Mouse (Mus musculus): ENCODE measurements around the gene Atp13a5. TPM values are rescaled to one million over a fixed set of nuclear protein-coding genes. Genes with fewer than 3 reads are reported as not detected.

Gene Atp13a5
- polyA plus RNA-seq, 1 experiment from 2014 or later, result not detected

DNA sequence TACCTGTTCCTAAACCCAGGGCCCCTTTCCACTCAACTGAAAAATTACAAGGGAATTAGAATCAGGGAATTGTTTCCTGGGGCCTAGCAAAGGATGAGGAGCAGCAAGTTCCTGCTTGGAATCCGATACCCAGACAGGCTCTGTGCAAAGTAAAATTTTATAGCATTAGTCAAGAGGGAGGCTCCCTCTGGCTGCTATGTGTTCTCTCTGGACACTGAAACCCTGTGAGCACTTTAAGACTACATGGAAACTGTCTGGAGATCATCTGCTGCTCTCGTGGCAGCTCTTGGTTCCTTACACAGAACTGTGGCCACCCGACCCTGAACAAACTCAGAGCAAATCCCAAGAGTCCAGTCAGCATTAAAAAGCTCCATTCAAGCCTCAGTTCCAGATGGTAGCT lies 50.6 kb downstream of the Atp13a5 start:
- Histone ChIP-seq H3K27me3 (ENCODE audit: control insufficient read depth, insufficient read depth, low read length) (no peaks in the 10 kb centered on the region), H3K4me3 (ENCODE audit: low read depth, low read length) (no peak overlapping the region), H3K36me3 (ENCODE audit: control insufficient read depth, insufficient read depth, low read length) (no peaks in the 10 kb centered on the region), H3K9me3 (ENCODE audit: control insufficient read depth, low read depth, low read length) (no peaks in the 10 kb centered on the region), H3K4me1 (ENCODE audit: control insufficient read depth, insufficient read depth, low read length) (no peaks in the 10 kb centered on the region), H3K4me2 (replicated peaks; ENCODE audit: low read depth, low read length) (no peak overlapping the region), H3K27ac (ENCODE audit: low read length) (no peak overlapping the region), H3K9ac (replicated peaks; ENCODE audit: low read depth, low read length) (no peak overlapping the region)
- ATAC-seq (ENCODE audit: insufficient number of reproducible peaks, insufficient read depth, low FRiP score, low read depth), result no peak
- WGBS, result 61% methylated on average over 3 of the region's 3 CpGs

DNA sequence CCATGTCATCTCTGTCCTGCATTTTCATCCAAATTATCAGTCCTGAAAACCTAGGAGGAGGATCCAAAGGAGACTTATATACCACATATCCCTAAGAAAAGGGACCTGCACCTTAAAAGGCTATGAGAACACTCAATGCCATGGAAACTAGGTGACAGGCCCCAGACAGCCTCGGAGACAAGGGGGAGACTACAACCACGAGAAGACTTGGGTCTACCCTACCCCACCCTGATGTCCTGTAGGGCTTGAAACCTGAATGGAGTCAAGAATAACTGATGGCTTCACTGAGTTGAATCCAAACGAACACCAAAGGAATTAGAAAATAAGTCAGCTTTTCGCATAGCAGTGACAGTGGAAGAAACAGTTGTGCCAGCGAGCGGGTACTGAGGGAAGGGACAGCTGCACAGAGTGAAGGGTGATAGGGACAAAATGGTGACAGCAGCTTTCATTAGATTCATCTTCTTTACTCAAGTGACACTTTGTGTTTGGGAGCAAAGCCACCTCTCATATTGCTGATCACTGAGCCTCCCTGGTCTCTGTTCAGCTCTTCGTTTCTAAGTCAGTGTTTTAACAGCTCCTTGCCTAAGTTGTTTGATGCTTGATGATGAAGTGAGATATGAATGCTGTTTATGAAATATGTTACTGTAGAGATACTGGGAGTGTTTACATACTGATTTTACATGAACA lies 53.2 kb downstream of the Atp13a5 start:
- Histone ChIP-seq H3K9me3 (ENCODE audit: control insufficient read depth, low read depth, low read length) (no peaks in the 10 kb centered on the region), H3K9ac (replicated peaks; ENCODE audit: low read depth, low read length) (no peak overlapping the region), H3K27ac (ENCODE audit: low read length) (no peak overlapping the region), H3K4me2 (replicated peaks; ENCODE audit: low read depth, low read length) (no peak overlapping the region), H3K4me1 (ENCODE audit: control insufficient read depth, insufficient read depth, low read length) (no peaks in the 10 kb centered on the region), H3K36me3 (ENCODE audit: control insufficient read depth, insufficient read depth, low read length) (no peaks in the 10 kb centered on the region), H3K4me3 (ENCODE audit: low read depth, low read length) (no peak overlapping the region), H3K27me3 (ENCODE audit: control insufficient read depth, insufficient read depth, low read length) (no peaks in the 10 kb centered on the region)
- no peak for ATAC-seq (ENCODE audit: insufficient number of reproducible peaks, insufficient read depth, low FRiP score, low read depth)
- WGBS, result 81% methylated on average over 7 of the region's 7 CpGs

DNA sequence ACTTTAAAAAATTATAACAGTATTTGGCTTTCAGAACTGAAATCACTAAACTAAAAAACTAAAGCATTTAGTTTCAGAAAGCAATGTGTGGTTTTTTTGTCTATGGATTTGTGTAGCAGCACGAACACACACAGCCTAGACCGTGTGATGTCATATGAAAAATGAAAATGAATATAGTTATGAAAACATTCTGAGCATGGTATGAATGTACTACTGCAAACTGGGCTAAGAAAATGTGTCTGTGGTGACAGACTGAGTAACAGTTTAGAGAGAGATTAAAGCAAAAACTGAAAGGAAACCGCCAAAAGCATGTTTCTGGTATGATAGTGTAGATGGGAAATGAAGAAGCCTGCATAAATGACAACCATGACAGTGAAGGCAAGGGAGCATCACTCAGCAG lies 57.8 kb downstream of the Atp13a5 start:
- no peak overlapping the region for H3K4me2 ChIP-seq (replicated peaks; ENCODE audit: low read depth, low read length)
- ATAC-seq (ENCODE audit: insufficient number of reproducible peaks, insufficient read depth, low FRiP score, low read depth), result no peak
- no peaks in the 10 kb centered on the region for H3K27me3 ChIP-seq (ENCODE audit: control insufficient read depth, insufficient read depth, low read length)
- no peak overlapping the region for H3K4me3 ChIP-seq (ENCODE audit: low read depth, low read length)
- H3K9ac ChIP-seq (replicated peaks; ENCODE audit: low read depth, low read length), result no peak overlapping the region
- no peaks in the 10 kb centered on the region for H3K9me3 ChIP-seq (ENCODE audit: control insufficient read depth, low read depth, low read length)
- no peaks in the 10 kb centered on the region for H3K36me3 ChIP-seq (ENCODE audit: control insufficient read depth, insufficient read depth, low read length)
- WGBS, result 87% methylated on average over 3 of the region's 3 CpGs
- H3K4me1 ChIP-seq (ENCODE audit: control insufficient read depth, insufficient read depth, low read length), result no peaks in the 10 kb centered on the region
- H3K27ac ChIP-seq (ENCODE audit: low read length), result no peak overlapping the region

DNA sequence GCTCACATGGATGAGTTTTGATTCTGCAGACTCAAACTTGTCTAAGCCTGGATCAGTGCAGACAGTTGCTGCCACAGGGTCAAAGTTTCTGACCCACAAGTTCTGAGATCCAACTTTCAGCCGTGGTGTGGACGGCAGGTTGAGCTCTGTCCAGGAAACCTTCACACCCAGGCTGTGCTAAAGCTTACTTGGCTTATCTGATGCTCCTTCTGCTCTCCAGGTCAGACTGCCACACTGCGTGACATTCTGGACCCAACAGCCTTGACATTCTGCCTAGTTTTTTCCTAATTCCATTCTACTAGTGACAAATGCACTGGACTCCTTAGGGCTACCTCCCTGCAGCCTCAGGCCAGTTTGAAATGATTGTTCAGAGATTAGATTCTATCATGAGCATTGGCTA lies 63.1 kb downstream of the Atp13a5 start:
- H3K27ac ChIP-seq (ENCODE audit: low read length), result no peak overlapping the region
- WGBS, result 76% methylated on average over 3 of the region's 3 CpGs

GRCm38 (mm10) chr16:29314991-29315390 lies 63.5 kb downstream of the Atp13a5 start:
- Histone ChIP-seq H3K27me3 (ENCODE audit: control insufficient read depth, insufficient read depth, low read length) (no peaks in the 10 kb centered on the region), H3K27ac (ENCODE audit: low read length) (no peak overlapping the region), H3K4me1 (ENCODE audit: control insufficient read depth, insufficient read depth, low read length) (no peaks in the 10 kb centered on the region), H3K9me3 (ENCODE audit: control insufficient read depth, low read depth, low read length) (no peaks in the 10 kb centered on the region), H3K4me2 (replicated peaks; ENCODE audit: low read depth, low read length) (no peak overlapping the region), H3K9ac (replicated peaks; ENCODE audit: low read depth, low read length) (no peak overlapping the region), H3K36me3 (ENCODE audit: control insufficient read depth, insufficient read depth, low read length) (no peaks in the 10 kb centered on the region), H3K4me3 (ENCODE audit: low read depth, low read length) (no peak overlapping the region)
- WGBS, result 76% methylated on average over 3 of the region's 3 CpGs
- ATAC-seq (ENCODE audit: insufficient number of reproducible peaks, insufficient read depth, low FRiP score, low read depth), result no peak

More for the DNA sequence above, 63.1 kb downstream of the Atp13a5 start:
- no peak overlapping the region for H3K4me2 ChIP-seq (replicated peaks; ENCODE audit: low read depth, low read length)
- no peaks in the 10 kb centered on the region for H3K4me1 ChIP-seq (ENCODE audit: control insufficient read depth, insufficient read depth, low read length)
- H3K9me3 ChIP-seq (ENCODE audit: control insufficient read depth, low read depth, low read length), result no peaks in the 10 kb centered on the region
- no peak for ATAC-seq (ENCODE audit: insufficient number of reproducible peaks, insufficient read depth, low FRiP score, low read depth)
- no peaks in the 10 kb centered on the region for H3K27me3 ChIP-seq (ENCODE audit: control insufficient read depth, insufficient read depth, low read length)
- no peak overlapping the region for H3K4me3 ChIP-seq (ENCODE audit: low read depth, low read length)
- no peak overlapping the region for H3K9ac ChIP-seq (replicated peaks; ENCODE audit: low read depth, low read length)
- no peaks in the 10 kb centered on the region for H3K36me3 ChIP-seq (ENCODE audit: control insufficient read depth, insufficient read depth, low read length)

GRCm38 (mm10) chr16:29297555-29298021 lies 80.9 kb downstream of the Atp13a5 start:
- no peak for ATAC-seq (ENCODE audit: insufficient number of reproducible peaks, insufficient read depth, low FRiP score, low read depth)
- 78% methylated on average over 9 of the region's 9 CpGs for WGBS
- Histone ChIP-seq H3K9ac (replicated peaks; ENCODE audit: low read depth, low read length) (no peak overlapping the region), H3K36me3 (ENCODE audit: control insufficient read depth, insufficient read depth, low read length) (no peaks in the 10 kb centered on the region), H3K9me3 (ENCODE audit: control insufficient read depth, low read depth, low read length) (no peaks in the 10 kb centered on the region), H3K4me1 (ENCODE audit: control insufficient read depth, insufficient read depth, low read length) (no peaks in the 10 kb centered on the region), H3K27me3 (ENCODE audit: control insufficient read depth, insufficient read depth, low read length) (no peaks in the 10 kb centered on the region), H3K27ac (ENCODE audit: low read length) (no peak overlapping the region), H3K4me2 (replicated peaks; ENCODE audit: low read depth, low read length) (no peak overlapping the region), H3K4me3 (ENCODE audit: low read depth, low read length) (no peak overlapping the region)

GRCm38 (mm10) chr16:29280691-29281090 lies 97.8 kb downstream of the Atp13a5 start:
- Histone ChIP-seq H3K9ac (replicated peaks; ENCODE audit: low read depth, low read length) (no peak overlapping the region), H3K4me2 (replicated peaks; ENCODE audit: low read depth, low read length) (no peak overlapping the region), H3K36me3 (ENCODE audit: control insufficient read depth, insufficient read depth, low read length) (no peaks in the 10 kb centered on the region), H3K4me1 (ENCODE audit: control insufficient read depth, insufficient read depth, low read length) (no peaks in the 10 kb centered on the region), H3K4me3 (ENCODE audit: low read depth, low read length) (no peak overlapping the region), H3K27ac (ENCODE audit: low read length) (no peak overlapping the region), H3K9me3 (ENCODE audit: control insufficient read depth, low read depth, low read length) (no peaks in the 10 kb centered on the region), H3K27me3 (ENCODE audit: control insufficient read depth, insufficient read depth, low read length) (no peaks in the 10 kb centered on the region)
- ATAC-seq (ENCODE audit: insufficient number of reproducible peaks, insufficient read depth, low FRiP score, low read depth), result no peak
- WGBS, result 80% methylated on average over 5 of the region's 5 CpGs

GRCm38 (mm10) chr16:29254325-29254724 lies 124.2 kb downstream of the Atp13a5 start:
- no peak for ATAC-seq (ENCODE audit: insufficient number of reproducible peaks, insufficient read depth, low FRiP score, low read depth)

GRCm38 (mm10) chr16:29235951-29236350 lies 142.6 kb downstream of the Atp13a5 start:
- H3K4me2 ChIP-seq (replicated peaks; ENCODE audit: low read depth, low read length), result no peak overlapping the region
- no peak overlapping the region for H3K27ac ChIP-seq (ENCODE audit: low read length)
- no peaks in the 10 kb centered on the region for H3K9me3 ChIP-seq (ENCODE audit: control insufficient read depth, low read depth, low read length)
- H3K27me3 ChIP-seq (ENCODE audit: control insufficient read depth, insufficient read depth, low read length), result no peaks in the 10 kb centered on the region
- no peaks in the 10 kb centered on the region for H3K4me1 ChIP-seq (ENCODE audit: control insufficient read depth, insufficient read depth, low read length)
- WGBS, result 82% methylated on average over 5 of the region's 5 CpGs
- H3K9ac ChIP-seq (replicated peaks; ENCODE audit: low read depth, low read length), result no peak overlapping the region
- no peaks in the 10 kb centered on the region for H3K36me3 ChIP-seq (ENCODE audit: control insufficient read depth, insufficient read depth, low read length)
- no peak for ATAC-seq (ENCODE audit: insufficient number of reproducible peaks, insufficient read depth, low FRiP score, low read depth)
- H3K4me3 ChIP-seq (ENCODE audit: low read depth, low read length), result no peak overlapping the region

More at GRCm38 (mm10) chr16:29254325-29254724, 124.2 kb downstream of the Atp13a5 start:
- whole genome bisulfite sequencing, result 65% methylated on average over 4 of the region's 4 CpGs
- H3K9me3 ChIP-seq (ENCODE audit: control insufficient read depth, low read depth, low read length), result 0 out of 2 replicates have a peak, but pooled peaks cover 2% of the 10 kb centered on the region
- no peak overlapping the region for H3K4me3 ChIP-seq (ENCODE audit: low read depth, low read length)
- no peaks in the 10 kb centered on the region for H3K4me1 ChIP-seq (ENCODE audit: control insufficient read depth, insufficient read depth, low read length)
- H3K4me2 ChIP-seq (replicated peaks; ENCODE audit: low read depth, low read length), result no peak overlapping the region
- H3K36me3 ChIP-seq (ENCODE audit: control insufficient read depth, insufficient read depth, low read length), result no peaks in the 10 kb centered on the region
- no peaks in the 10 kb centered on the region for H3K27me3 ChIP-seq (ENCODE audit: control insufficient read depth, insufficient read depth, low read length)
- no peak overlapping the region for H3K9ac ChIP-seq (replicated peaks; ENCODE audit: low read depth, low read length)
- no peak overlapping the region for H3K27ac ChIP-seq (ENCODE audit: low read length)

Measured in stomach, embryonic 14.5 days (tissue).